Mouse (Mus musculus) CH12.LX (cell line): ENCODE data around the gene Anapc5. TPM values are rescaled to one million over a fixed set of nuclear protein-coding genes. Genes with fewer than 3 reads are reported as not detected.
A peak's percentile ranks its signal among the peaks of the same experiment; 100 is the strongest.

Source experiments
- DNase-seq: peaks from one replicate; pipeline ENCODE4 v3.0.0-alpha.2; 2013; ENCODE audit errors: extremely low read depth
- H3K27ac ChIP-seq: 2 replicates; pipeline ENCODE4 v1.5.1; 2012; ENCODE audit warnings: low read depth, mild to moderate bottlenecking, control low read depth, moderate library complexity; ENCODE audit not compliant: insufficient read depth
- H3K27me3 ChIP-seq: replicated peaks from 2 replicates; pipeline ENCODE3; 2012; ENCODE audit warnings: inconsistent platforms
- H3K36me3 ChIP-seq, 2 experiments: replicated peaks in 1 of 2; 2 replicates each; pipeline versions ENCODE3 to v1.6.1; 2012; ENCODE audit warnings: inconsistent platforms in 1 of 2, low read length in 1 of 2, mild to moderate bottlenecking in 1 of 2, mixed read lengths in 1 of 2, moderate library complexity in 1 of 2; ENCODE audit not compliant: control insufficient read depth in 1 of 2, insufficient read depth in 1 of 2
- H3K4me1 ChIP-seq, 2 experiments: 2 replicates each; pipeline ENCODE4 v1.6.1; 2012; ENCODE audit warnings: inconsistent platforms in 1 of 2, moderate library complexity in 1 of 2; ENCODE audit not compliant: insufficient read depth in 2 of 2, control insufficient read depth in 1 of 2
- H3K4me2 ChIP-seq: 2 replicates; pipeline ENCODE4 v1.6.1; 2012; ENCODE audit warnings: low read depth, mild to moderate bottlenecking, control low read depth; ENCODE audit not compliant: poor library complexity, insufficient read depth, severe bottlenecking
- H3K4me3 ChIP-seq, 3 experiments: fragments of 150-350 bp in 1 of 3; sonication (generic) in 1 of 3; replicated peaks in 1 of 3; 2 replicates each; pipeline versions ENCODE3 to v1.5.1; 2011 to 2012; ENCODE audit warnings: low read depth in 2 of 3, low read length in 2 of 3, mild to moderate bottlenecking in 2 of 3, moderate library complexity in 2 of 3, control low read depth in 1 of 3, improper control_type of control experiment in 1 of 3, inconsistent platforms in 1 of 3, mixed read lengths in 1 of 3; ENCODE audit not compliant: poor library complexity in 1 of 3
- H3K79me2 ChIP-seq: replicated peaks from 2 replicates; pipeline ENCODE4 v1.6.1; 2012; ENCODE audit warnings: mild to moderate bottlenecking, moderate library complexity; ENCODE audit not compliant: control insufficient read depth, poor library complexity, insufficient read depth, severe bottlenecking; ENCODE audit errors: extremely low read depth
- H3K9ac ChIP-seq: 2 replicates; pipeline ENCODE4 v1.6.1; 2012; ENCODE audit warnings: low read depth, mild to moderate bottlenecking, control low read depth, moderate library complexity; ENCODE audit not compliant: insufficient read depth
- H3K9me3 ChIP-seq: replicated peaks from 2 replicates; pipeline ENCODE3; 2012; ENCODE audit warnings: low read length, inconsistent platforms, mixed read lengths
- BHLHE40 ChIP-seq: IDR thresholded peaks from 2 replicates; pipeline ENCODE4 v1.6.1; 2011; ENCODE audit warnings: mild to moderate bottlenecking, low read depth, low read length, improper control_type of control experiment
- CHD1 ChIP-seq: IDR thresholded peaks from 2 replicates; pipeline ENCODE4 v1.6.1; 2012; ENCODE audit warnings: low read depth, low read length, improper control_type of control experiment, inconsistent platforms
- CHD2 ChIP-seq: IDR thresholded peaks from 2 replicates; pipeline ENCODE4 v1.6.1; 2011; ENCODE audit warnings: low read length, improper control_type of control experiment
- CTCF ChIP-seq, 2 experiments: IDR thresholded peaks in 1 of 2; conservative IDR thresholded peaks in 1 of 2; 2 replicates each; pipeline ENCODE4 v1.5.1; 2011 to 2012; ENCODE audit warnings: low read depth in 2 of 2, low read length in 2 of 2, improper control_type of control experiment in 1 of 2, inconsistent platforms in 1 of 2, mild to moderate bottlenecking in 1 of 2, moderate library complexity in 1 of 2
- E2F4 ChIP-seq: IDR thresholded peaks from 2 replicates; pipeline ENCODE4 v1.6.1; 2011; ENCODE audit warnings: low read depth, low read length, improper control_type of control experiment; ENCODE audit not compliant: insufficient replicate concordance
- ELF1 ChIP-seq: IDR thresholded peaks from 2 replicates; pipeline ENCODE4 v1.6.1; 2014; ENCODE audit warnings: low read depth, mild to moderate bottlenecking, inconsistent platforms, low read length, improper control_type of control experiment
- EP300 ChIP-seq: IDR thresholded peaks from 2 replicates; pipeline ENCODE4 v1.6.1; 2011; ENCODE audit warnings: low read length, improper control_type of control experiment
- ETS1 ChIP-seq: conservative IDR thresholded peaks from 2 replicates; pipeline ENCODE4 v1.6.1; 2012; ENCODE audit warnings: low read depth, mild to moderate bottlenecking, inconsistent platforms, low read length, improper control_type of control experiment, moderate library complexity
- IRF4 ChIP-seq: IDR thresholded peaks from 2 replicates; pipeline ENCODE4 v1.6.1; 2014; ENCODE audit warnings: low read depth, mild to moderate bottlenecking, inconsistent platforms, low read length, improper control_type of control experiment
- KAT2A ChIP-seq: IDR thresholded peaks from 2 replicates; pipeline ENCODE4 v1.6.1; 2012; ENCODE audit warnings: low read length, improper control_type of control experiment, inconsistent platforms; ENCODE audit not compliant: insufficient replicate concordance
- MEF2A ChIP-seq: IDR thresholded peaks from 2 replicates; pipeline ENCODE4 v1.6.1; 2014; ENCODE audit warnings: low read depth, mild to moderate bottlenecking, inconsistent platforms, low read length, improper control_type of control experiment, borderline replicate concordance
- NRF1 ChIP-seq: IDR thresholded peaks from 2 replicates; pipeline ENCODE4 v1.6.1; 2014; ENCODE audit warnings: low read depth, mild to moderate bottlenecking, inconsistent platforms, low read length, improper control_type of control experiment, moderate library complexity
- PAX5 ChIP-seq: IDR thresholded peaks from 2 replicates; pipeline ENCODE4 v1.6.1; 2012; ENCODE audit warnings: low read length, inconsistent platforms, mixed read lengths
- POLR2AphosphoS2 ChIP-seq: IDR thresholded peaks from 2 replicates; pipeline ENCODE4 v1.6.1; 2011; ENCODE audit warnings: low read depth, low read length, improper control_type of control experiment
- SIN3A ChIP-seq: IDR thresholded peaks from 2 replicates; pipeline ENCODE4 v1.6.1; 2012; ENCODE audit warnings: low read length, improper control_type of control experiment, inconsistent platforms
- TCF12 ChIP-seq: IDR thresholded peaks from 2 replicates; pipeline ENCODE4 v1.6.1; 2014; ENCODE audit warnings: low read depth, mild to moderate bottlenecking, inconsistent platforms, low read length, improper control_type of control experiment
- USF1 ChIP-seq: IDR thresholded peaks from 2 replicates; pipeline ENCODE4 v1.6.1; 2014; ENCODE audit warnings: low read depth, mild to moderate bottlenecking, inconsistent platforms, low read length, improper control_type of control experiment
- USF2 ChIP-seq: conservative IDR thresholded peaks from 2 replicates; pipeline ENCODE4 v1.6.1; 2011; ENCODE audit warnings: low read depth, low read length, improper control_type of control experiment
- ZC3H11A ChIP-seq: IDR thresholded peaks from 2 replicates; pipeline ENCODE4 v1.6.1; 2012; ENCODE audit warnings: low read depth, mild to moderate bottlenecking, inconsistent platforms, low read length, improper control_type of control experiment
- ZKSCAN1 ChIP-seq: IDR thresholded peaks from 2 replicates; pipeline ENCODE4 v1.6.1; 2012; ENCODE audit warnings: low read depth, inconsistent platforms, low read length, improper control_type of control experiment, borderline replicate concordance
- dilution Hi-C: fragments of 300-500 bp; cut with MboI; formaldehyde crosslinking; loops from 2 replicates; pipeline ENCODE4 v1.14.3; 2020; ENCODE audit warnings: low sequenced_read_pairs; ENCODE audit not compliant: extremely low pct_unique_long_range_greater_than_20kb, extremely low pct_ligation_motif_present
- in situ Hi-C: fragments of 300-500 bp; cut with MboI; formaldehyde crosslinking; loops from 3 replicates; pipeline ENCODE4 v1.14.3; 2019; ENCODE audit warnings: low sequenced_read_pairs, low pct_ligation_motif_present, low pct_unique_long_range_greater_than_20kb, mixed read lengths
- polyA plus RNA-seq: library from polyadenylated mRNA; unstranded; fragments of >175 nt; gene quantifications from 2 replicates; pipeline ENCODE4 v1.2.1, GENCODE M21; 2012; ENCODE audit warnings: low read depth; ENCODE audit not compliant: insufficient read length
- total RNA-seq, 2 experiments: library from RNA; depleted of rRNA; stranded (reverse); fragments of 300-350 nt in 1 of 2; fragments of >200 nt in 1 of 2; gene quantifications; 2 replicates each; pipeline ENCODE4 v1.2.3; 2012 to 2014

The Anapc5 gene
- total and polyA plus RNA-seq, 3 experiments, result 247 to 280 (median 252) TPM

- in situ Hi-C loops, result no loop called here
- DNase-seq, result no peak
- H3K27ac ChIP-seq, result no peak overlapping the region
- H3K4me3 ChIP-seq, result no peak overlapping the region
- H3K9me3 ChIP-seq, result no peaks in the 10 kb centered on the region
- H3K4me2 ChIP-seq, result no peak overlapping the region
- H3K79me2 ChIP-seq, result no peaks in the 10 kb centered on the region
- dilution Hi-C loops, result no loop called here
- TF ChIP-seq CTCF (conservative IDR thresholded peaks at IDR 0.05 in 1 of 2, IDR thresholded peaks at IDR 0.05 in 1 of 2; ENCODE audit: low read depth in 2 of 2, low read length in 2 of 2) (no peak), KAT2A (no peak), ZKSCAN1 (no peak), CHD2 (no peak), BHLHE40 (no peak), ELF1 (no peak), CHD1 (no peak)
- no peak overlapping the region for H3K9ac ChIP-seq
- H3K36me3 ChIP-seq, result no peaks in the 10 kb centered on the region
- peaks cover 0 to 4% of the 10 kb centered on the region in 2 experiments; a peak in 2 of 4 replicates for H3K4me1 ChIP-seq
- H3K27me3 ChIP-seq, result no peaks in the 10 kb centered on the region
Observed at GRCm38 (mm10) chr5:122843799-122844198, 22.7 kb upstream of the Anapc5 start.

- dilution Hi-C loops, result no loop called here
- in situ Hi-C loops, result no loop called here
Observed at GRCm38 (mm10) chr5:122841126-122841525, 20.0 kb upstream of the Anapc5 start.

GRCm38 (mm10) chr5:122832996-122833395 lies 11.9 kb upstream of the Anapc5 start:
- no peaks in the 10 kb centered on the region for H3K9me3 ChIP-seq
- H3K4me1 ChIP-seq, result no peaks in the 10 kb centered on the region
- in situ Hi-C loops, result no loop called here
- TF ChIP-seq USF1 (no peak), BHLHE40 (peak; percentile 2; the same call in 1 of the 2 replicates)
- H3K4me3 ChIP-seq, result no peak overlapping the region
- no peak overlapping the region for H3K27ac ChIP-seq
- no peak for DNase-seq
- no peaks in the 10 kb centered on the region for H3K27me3 ChIP-seq
- H3K4me2 ChIP-seq, result no peak overlapping the region
- no peaks in the 10 kb centered on the region for H3K79me2 ChIP-seq
- dilution Hi-C loops, result no loop called here
- no peaks in the 10 kb centered on the region for H3K36me3 ChIP-seq
- no peak overlapping the region for H3K9ac ChIP-seq

More at GRCm38 (mm10) chr5:122841126-122841525, 20.0 kb upstream of the Anapc5 start:
- Histone ChIP-seq H3K4me3 (no peak overlapping the region), H3K9me3 (no peaks in the 10 kb centered on the region), H3K9ac (no peak overlapping the region), H3K27me3 (no peaks in the 10 kb centered on the region), H3K4me2 (no peak overlapping the region), H3K4me1 (no peaks in the 10 kb centered on the region), H3K36me3 (no peaks in the 10 kb centered on the region), H3K79me2 (no peaks in the 10 kb centered on the region), H3K27ac (no peak overlapping the region)
- DNase-seq, result no peak
- TF ChIP-seq ETS1, result no peak
- no peak for TF ChIP-seq USF1
- no peak for TF ChIP-seq ELF1
- TF ChIP-seq USF2, result no peak
- no peak for TF ChIP-seq CTCF (conservative IDR thresholded peaks at IDR 0.05 in 1 of 2, IDR thresholded peaks at IDR 0.05 in 1 of 2; ENCODE audit: low read depth in 2 of 2, low read length in 2 of 2)
- no peak for TF ChIP-seq SIN3A
- TF ChIP-seq E2F4, result no peak
- no peak for TF ChIP-seq PAX5
- no peak for TF ChIP-seq EP300
- TF ChIP-seq POLR2AphosphoS2, result no peak
- no peak for TF ChIP-seq IRF4
- TF ChIP-seq ZC3H11A, result no peak
- TF ChIP-seq CHD2, result no peak
- TF ChIP-seq TCF12, result no peak
- no peak for TF ChIP-seq MEF2A
- TF ChIP-seq NRF1, result no peak
- no peak for TF ChIP-seq ZKSCAN1
